Mouse (Mus musculus) kidney, postnatal 4 days (tissue): ENCODE measurements around the gene Tpcn1.

Experiments used
- DNase-seq, 2 experiments: peaks; one replicate each; pipeline ENCODE4 v3.0.0; 2021; ENCODE audit warnings: mixed read lengths in 2 of 2

The Tpcn1 gene

DNA sequence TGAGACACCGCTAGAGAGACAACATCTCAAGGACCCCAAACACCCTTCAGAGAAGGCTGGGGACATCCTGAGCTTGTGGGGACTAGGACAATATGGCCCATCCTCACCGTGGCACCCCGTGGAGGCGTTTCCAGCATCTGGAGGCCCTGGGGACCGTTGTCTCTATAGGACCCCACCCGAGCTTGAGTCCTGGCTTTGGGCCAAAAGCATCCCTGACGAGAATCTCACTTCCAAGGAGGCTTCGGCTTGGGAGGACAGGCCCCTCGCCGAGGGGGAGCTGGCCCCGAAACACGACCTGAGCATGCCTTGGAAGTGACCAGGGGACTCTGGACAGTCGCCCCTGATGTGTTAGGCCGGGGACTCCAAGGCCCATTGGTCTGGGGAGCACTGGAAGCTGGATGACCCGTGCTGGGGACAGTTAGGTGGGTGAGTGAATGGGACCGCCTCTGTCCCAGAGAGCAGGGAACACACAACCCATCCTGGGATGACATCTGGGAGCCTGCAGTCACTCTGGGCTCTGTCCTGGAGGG, 20.8 kb upstream of the Tpcn1 start:
- no peak for DNase-seq

DNA sequence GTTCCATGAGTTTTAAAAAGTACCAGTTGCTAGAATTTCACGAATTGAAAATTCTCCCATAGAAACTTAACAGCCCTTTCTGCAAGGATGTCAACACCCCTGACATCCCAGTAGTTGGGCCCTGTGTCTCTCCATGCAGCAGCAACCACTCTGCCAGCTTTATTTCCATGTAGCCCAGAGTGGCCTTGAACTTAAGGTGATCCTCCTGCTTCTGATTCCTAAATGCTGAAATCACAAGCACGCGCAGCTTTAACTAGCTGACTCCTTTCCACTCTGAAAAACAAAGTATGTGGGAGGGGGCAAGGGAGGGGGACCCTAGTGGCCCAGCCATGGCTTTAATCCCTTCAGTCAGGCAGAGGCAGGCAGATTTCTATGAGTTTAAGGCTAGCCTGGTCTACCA, 18.9 kb upstream of the Tpcn1 start:
- no peak for DNase-seq

DNA sequence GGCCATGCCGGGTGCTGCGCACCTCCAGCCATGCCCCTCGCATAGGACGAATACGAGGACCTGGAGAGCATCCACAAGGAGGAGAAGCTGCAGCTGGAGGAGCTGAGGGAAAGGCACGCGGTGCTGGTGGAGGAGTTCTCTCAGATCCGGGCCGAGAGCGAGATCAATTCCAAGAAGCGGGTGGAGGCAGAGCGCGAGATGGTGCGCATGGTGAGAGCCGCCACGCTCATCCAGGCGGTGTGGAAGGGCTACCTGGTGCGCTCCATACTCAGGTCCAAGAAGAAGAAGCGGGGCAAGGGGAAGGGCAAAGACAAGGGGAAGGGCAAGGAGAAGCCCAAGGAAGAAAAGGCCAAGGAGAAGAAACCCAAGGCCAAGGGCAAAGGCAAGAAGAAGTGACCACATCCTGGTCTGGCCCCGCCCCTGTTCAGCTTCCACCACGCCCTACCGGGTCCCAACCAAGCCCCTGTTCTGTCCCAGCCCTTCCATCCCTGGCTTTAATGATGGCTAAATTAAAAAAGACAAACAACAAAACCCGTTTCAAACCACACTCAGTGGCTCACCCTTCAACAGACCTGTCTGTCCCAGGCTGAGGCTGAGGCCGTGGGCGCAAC, 18.2 kb upstream of the Tpcn1 start:
- DNase-seq, result no peak

DNA sequence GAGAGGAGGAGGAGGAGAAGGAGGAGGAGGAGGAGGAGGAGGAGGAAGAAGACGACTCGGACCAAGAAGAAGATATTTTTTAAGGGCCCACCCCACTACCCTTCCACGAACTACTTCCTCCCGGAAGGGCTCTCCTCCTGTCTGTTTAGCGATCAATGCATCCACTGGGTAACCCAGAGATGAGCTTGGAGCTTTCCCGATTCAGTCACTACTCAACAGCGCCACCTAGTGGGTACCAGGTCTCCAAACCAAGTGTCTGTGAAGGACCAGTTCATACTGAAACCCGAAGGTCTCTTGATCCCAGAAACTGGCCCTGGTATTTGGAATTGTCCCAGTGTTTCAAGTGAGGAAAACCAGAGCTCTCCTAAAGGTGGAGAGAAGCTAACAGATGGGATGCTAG, 17.2 kb upstream of the Tpcn1 start:
- peak; percentile 93 to 94 for DNase-seq

DNA sequence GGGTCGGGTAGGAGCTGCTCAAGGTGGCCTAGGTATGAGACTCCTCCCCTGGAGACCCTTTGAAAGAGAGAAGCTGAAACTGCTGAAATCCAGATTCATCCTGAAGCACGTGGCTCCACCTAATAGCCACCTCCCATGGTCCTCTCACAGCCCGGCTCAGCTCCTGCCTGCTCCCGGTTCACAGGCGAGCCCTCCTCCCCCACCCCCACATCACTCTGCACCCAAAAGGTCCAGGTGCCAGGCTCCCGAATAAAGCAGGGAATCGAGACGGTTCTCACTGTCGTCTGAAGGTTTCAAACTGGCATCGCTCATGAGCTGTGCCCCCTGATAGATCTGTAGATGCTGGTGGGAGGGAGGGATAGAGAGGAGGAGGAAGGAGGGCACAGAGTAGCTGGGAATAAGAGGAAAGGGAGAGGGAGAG, 16.8 kb upstream of the Tpcn1 start:
- peak in 1 of 2 experiments; percentile 48 for DNase-seq

DNA sequence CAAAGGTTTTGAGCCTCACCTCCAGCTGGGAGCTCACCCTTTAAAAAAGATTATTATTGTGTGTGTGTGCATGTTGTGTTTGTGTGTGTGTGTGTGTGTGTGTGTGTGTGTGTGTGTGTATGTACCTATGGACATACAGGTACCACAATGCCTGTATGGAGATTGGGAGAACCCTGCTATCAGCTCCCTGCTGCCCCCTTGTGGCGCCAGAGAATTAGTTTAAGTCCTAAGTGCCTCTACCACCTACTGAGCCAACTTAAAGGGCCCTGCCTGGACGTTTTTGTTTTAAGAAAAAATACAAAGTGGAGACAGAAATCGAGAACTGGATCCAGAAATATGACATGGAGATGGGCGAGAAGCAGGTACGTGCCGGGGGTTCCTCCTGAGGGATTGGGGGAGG, 16.4 kb upstream of the Tpcn1 start:
- DNase-seq, result peak; percentile 94

DNA sequence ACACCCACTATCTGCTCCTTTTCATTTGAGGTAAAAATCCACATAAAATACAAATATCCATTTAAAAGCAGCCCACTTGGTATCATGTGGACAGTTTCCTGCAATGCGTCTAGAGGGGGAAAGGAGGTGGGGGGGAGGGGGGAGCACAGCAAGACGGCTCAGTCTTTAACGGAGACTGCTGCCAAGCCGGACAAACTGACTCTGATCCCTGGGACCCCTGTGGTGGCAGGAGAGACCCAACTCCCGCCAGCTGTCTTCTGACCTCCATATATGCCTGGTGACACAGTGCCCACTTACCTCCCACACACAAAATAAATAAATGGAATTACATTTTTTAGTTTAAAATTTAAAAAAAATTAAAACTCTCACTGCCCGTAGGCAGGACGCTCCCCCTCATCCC, 15.0 kb upstream of the Tpcn1 start:
- no peak for DNase-seq

GRCm38 (mm10) chr5:120602210-120602609, 13.7 kb upstream of the Tpcn1 start:
- no peak for DNase-seq

DNA sequence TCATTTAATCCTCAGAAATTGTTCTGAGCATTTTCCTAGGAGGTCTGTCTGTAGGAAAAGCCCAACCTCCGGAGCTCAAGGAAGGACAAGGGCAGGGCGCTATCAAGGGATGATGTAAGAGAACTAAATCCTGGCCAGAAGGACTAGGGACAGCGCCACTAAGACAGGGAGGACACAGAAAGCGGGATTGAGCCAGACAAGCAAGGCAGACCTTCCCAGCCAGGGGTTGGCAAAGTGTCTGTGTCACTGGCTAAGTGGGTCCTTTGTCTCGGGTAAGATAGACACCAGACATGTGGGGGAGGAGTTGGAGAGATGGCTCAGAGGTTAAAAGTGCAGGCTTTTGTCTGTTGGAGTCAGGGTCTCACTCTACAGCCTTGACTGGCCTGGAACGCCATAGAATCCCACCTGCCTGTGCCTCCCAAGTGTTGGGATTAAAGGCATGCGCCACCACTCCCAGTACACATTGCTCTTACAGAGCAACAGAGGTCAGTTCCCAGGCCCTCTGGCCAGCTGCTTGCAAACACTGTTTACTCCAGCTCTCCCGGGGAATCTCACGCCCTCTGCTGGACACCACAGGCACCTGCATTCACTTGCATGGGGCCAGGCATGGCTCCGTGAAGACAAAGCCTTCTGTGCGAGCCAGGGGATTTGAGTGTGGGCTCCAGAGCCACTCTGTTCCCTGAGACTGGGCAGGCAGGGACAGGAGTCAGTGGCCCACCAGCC, 12.6 kb upstream of the Tpcn1 start:
- peak; percentile 52 to 58 for DNase-seq

- no peak for DNase-seq
These were observed 11.2 kb upstream of the Tpcn1 start for GRCm38 (mm10) chr5:120599625-120600024.

DNA sequence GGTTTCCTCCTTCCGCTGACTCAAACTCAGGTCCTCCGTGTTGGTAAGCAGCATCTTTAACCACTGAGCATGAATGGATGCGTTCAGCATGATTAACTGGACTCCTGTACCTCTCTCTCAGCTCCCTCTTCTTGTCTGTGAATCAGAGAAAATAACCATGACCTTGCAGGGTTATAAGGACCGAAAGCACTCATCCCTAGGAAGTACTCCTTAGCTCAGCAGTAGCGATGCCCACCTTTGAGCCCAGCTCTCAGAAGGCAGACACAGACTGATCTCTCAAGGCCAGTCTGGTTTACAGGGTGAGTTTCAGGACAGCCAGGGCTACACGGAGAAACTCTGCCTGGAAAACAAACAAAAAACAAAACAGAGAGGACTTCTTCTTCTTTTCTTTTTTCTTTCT, 6.0 kb upstream of the Tpcn1 start:
- DNase-seq, result no peak

- peak in 1 of 2 experiments; percentile 45 for DNase-seq
These were observed 3.7 kb upstream of the Tpcn1 start for GRCm38 (mm10) chr5:120592141-120592540.

GRCm38 (mm10) chr5:120590356-120591010, 2.0 kb upstream of the Tpcn1 start:
- peak; percentile 61 to 72 for DNase-seq

DNA sequence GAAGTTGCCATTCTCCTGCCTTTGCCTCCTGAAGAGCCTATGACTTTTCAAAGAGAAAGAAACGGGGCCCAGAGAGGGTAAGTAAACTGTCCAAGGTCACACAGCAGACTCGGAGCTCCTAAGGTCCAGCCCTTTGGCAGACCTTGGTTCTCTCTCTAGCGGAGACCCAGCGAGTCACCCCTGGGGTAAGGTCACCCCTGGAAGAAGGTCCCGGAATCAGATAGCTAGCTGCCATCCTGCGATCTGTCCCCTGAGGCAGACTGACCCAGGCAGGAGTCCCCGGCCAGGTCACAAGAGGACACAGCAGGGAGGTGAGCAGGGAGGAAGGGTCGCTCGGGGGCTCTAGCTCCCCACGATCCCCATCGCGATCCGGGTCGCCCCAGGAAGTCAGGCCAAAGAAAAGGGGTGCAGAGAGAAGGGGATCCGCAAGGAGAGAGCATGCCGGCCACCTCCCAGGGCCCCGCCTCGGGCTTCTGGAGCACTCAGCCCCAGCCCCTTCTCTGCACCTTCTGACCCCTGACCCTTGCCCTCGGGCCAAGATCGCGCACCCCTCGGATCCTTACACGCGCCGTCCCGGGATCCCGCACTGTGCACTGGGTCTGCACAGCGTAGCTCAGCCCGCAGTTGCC, 419 bp downstream of the Tpcn1 start:
- no peak for DNase-seq

- peak in 1 of 2 experiments; percentile 63 for DNase-seq
These were observed 902 bp downstream of the Tpcn1 start for GRCm38 (mm10) chr5:120587616-120587926.

GRCm38 (mm10) chr5:120586741-120587615, 1.5 kb downstream of the Tpcn1 start:
- DNase-seq, result peak; percentile 68 to 76

- DNase-seq, result peak; percentile 50 to 55
These were observed 3.5 kb downstream of the Tpcn1 start for GRCm38 (mm10) chr5:120584968-120585367.

GRCm38 (mm10) chr5:120583511-120583910, 5.0 kb downstream of the Tpcn1 start:
- no peak for DNase-seq

DNA sequence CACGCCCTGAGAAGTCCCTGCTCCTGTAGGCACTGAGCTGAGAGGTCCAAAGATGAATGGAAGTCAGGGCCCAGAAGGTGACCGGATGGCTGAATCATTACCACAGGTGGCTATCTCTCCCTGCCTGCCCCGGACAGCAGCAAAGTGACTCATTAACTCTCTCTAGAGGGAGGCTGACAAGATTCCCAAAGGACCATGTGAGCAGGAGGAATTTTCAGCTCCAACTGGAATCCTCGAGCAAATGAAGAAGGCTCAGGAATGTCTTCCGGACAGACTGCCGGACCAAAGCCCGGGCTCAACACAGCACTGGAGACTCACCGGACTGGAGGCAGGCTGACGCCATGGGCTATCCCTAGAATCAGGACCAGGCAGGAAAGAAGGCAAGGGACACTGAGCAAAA, 6.5 kb downstream of the Tpcn1 start:
- DNase-seq, result peak in 1 of 2 experiments; percentile 59

- no peak for DNase-seq
These were observed 8.4 kb downstream of the Tpcn1 start for GRCm38 (mm10) chr5:120579898-120580626.

GRCm38 (mm10) chr5:120579211-120579897, 9.1 kb downstream of the Tpcn1 start:
- peak; percentile 75 to 85 for DNase-seq
